Mouse (Mus musculus) E14TG2a.4 (cell line): Measurements from ENCODE around the gene Umad1.

Experiments used
- CTCF ChIP-seq: conservative IDR thresholded peaks from 2 replicates; pipeline ENCODE4 v1.5.1; 2014; ENCODE audit warnings: low read length
- POU5F1 ChIP-seq: IDR thresholded peaks from 2 replicates; pipeline ENCODE4 v1.6.1; 2014; ENCODE audit warnings: low read length, borderline replicate concordance

DNA sequence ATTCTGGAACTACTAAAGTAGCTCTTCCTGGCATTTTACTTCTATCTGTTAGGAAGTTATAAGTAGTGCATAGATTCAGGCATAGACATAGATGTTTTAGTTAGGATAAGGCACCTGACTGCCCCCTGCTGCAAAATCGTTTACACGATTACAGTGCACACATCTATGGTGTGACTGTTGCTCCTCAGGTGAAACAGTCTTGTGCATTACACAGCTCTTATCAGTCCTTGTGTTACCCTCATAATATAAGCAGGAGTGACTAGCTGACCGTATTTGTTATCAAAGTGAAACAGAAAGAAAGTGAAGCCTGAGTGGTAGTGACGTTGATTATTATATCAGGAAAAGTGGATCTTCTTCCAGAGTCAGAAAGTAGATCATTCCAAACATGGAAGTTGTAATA is 84.2 kb downstream of the Umad1 start:
- TF ChIP-seq CTCF: no peak
- TF ChIP-seq POU5F1: no peak
